Mouse (Mus musculus): ENCODE results near the gene Mfsd12. TPM values are rescaled to one million over a fixed set of nuclear protein-coding genes. Genes with fewer than 3 reads are reported as not detected.

The Mfsd12 gene
- total RNA-seq, 2 experiments from 2014 or later = 2.3 to 2.8 TPM

DNA sequence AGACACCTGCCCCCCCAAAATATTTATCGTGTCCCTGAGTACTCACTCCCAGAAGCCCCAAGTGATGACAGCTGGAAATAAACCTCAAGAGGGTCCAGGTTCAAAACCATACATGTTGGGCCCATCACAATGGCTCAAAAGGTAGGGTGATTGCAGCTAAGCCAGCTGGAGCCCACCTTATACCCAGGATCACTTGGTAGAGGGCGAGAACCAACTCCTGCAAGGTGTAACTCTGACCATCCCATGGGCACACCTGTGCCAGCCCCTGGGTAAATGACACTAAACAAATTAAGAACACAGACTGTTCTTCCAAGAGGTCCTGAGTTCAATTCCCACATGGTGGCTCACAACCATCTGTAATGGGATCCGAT lies 21.9 kb downstream of the Mfsd12 start:
- DNase-seq (ENCODE audit: low spot score) = no peak

DNA sequence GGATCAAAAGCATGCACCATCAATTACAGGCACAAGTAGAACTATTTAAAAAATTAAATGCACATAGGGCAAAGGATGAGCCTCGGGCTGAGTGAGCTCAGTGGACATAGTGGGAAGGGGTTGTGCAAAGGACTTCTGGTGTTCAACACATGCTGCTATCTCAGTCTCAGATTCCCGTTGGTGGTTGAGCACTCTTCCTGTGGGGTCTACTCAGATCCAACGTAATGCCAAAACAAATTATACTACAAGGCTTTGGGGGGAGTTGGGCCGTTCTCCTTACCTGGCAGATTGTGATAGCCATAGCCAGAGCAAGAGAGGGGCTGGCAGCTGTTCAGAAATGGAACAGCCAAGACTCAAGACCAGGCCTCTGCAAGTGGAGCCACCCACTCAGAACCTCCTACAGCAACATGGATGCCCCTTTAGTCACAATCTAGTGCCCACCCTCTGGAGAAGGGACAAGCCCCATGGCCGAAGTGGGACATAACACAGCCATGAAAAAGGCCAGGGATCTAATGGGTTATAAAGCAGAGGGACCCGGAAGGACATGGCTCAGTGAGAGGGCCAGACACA lies 22.6 kb downstream of the Mfsd12 start:
- no peak for DNase-seq (ENCODE audit: low spot score)

DNA sequence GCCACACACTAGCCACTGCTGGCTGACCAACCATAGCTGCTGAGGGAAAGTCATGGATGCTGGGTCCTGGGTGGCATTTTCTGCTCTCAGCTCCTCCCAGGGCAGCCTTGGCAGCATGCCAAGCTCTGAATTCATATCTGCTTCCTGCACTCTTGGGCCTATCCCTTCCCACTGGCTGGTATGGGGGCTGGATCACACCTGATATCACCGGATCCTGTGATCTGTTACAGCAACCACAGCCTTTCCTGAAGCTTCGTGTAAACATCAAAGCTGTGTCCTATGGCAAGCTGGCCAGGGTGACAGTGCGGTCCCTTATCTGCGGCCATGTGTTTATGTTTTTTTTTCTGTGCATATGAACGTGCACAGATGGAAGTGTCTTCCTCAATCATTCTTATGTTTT lies 24.7 kb downstream of the Mfsd12 start:
- no peak for DNase-seq (ENCODE audit: low spot score)

DNA sequence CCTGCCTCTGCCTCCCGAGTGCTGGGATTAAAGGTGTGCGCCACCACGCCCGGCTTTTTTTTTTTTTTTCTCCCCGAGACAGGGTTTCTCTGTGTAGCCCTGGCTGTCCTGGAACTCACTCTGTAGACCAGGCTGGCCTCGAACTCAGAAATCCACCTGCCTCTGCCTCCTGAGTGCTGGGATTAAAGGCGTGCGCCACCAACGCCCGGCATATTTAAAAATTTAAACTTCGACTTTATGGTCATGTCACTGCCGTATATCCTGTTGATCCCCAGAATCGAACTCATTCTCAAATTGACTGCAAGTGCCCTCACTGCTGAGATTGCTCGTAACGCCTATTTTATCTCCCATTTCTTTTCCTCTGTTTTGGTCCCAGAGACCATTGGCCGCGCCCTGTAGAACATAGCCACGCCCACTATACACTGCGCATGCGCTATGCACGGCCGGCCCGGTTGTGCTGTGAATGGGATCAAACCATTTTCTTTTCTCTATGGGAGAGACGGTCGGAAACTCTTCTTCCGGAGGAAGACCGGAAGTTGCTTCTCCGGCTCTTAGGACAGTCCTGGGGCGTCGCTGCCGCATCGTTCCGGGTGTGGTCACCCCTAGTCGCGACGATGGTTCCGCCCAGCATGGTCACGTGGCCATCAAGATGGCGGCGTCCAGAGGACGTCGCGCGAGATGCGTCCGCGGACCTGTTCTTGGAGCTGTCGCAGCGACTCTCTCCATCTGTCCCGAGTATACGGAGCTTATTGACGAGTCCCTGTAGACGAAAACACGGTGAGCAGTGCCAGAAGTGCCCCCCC lies 26.7 kb downstream of the Mfsd12 start, which contains the start of the genes Dohh and Gm48551:
Gene Dohh, plus strand, starts transcription at position 627 of the 803 bp plus-strand sequence.
Gene Gm48551, plus strand, starts transcription at position 665 of the 803 bp plus-strand sequence.
- peak; percentile 99 for DNase-seq (ENCODE audit: low spot score)

DNA sequence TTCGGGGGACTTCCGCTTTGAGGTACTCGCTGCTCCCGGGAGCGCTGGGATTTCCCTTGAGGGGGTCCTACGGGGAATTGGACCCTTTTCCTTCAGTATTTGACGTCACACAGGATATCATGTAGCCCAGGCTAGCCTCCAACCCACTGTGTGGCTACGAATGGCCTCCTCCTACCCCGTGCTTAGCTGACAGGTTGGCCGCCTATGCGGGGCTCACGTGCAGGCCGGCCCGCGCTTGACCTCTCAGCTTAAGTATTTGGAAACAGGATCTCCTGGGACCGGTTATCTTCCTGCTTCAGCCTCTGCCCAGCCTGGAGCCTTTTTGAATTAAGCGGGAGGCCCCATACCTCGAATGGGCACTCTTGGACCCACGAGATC lies 27.3 kb downstream of the Mfsd12 start:
- DNase-seq (ENCODE audit: low spot score) = no peak

DNA sequence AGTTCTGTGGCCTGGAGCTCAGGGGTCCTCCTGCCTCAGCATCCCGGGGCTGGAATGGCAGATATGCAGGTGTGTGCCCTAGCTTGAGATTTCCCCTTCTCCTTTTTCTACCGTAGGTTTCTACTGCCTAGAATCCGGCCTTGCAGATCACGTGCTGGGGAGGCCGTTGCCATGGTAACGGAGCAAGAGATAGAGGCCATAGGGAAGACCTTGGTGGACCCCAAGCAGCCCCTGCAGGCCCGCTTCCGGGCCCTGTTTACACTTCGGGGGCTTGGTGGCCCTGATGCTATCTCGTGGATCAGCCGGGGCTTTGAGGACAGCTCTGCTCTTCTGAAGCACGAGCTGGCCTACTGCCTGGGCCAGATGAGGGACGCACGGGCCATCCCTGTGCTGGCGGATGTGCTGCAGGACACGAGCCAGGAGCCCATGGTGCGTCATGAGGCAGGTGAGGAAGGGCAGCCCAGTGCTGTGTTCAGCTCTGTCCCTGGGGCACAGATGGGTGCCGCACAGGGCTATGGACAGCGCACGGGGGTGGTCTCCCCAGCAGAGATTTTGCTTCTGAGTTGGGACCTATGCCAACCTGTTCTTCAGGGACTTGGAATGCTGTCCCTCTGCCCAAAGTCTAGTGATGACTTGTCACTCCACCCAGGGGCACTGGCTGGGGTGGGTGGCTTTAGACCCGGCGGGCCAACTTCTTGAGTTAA lies 28.5 kb downstream of the Mfsd12 start:
- no peak for DNase-seq (ENCODE audit: low spot score)

DNA sequence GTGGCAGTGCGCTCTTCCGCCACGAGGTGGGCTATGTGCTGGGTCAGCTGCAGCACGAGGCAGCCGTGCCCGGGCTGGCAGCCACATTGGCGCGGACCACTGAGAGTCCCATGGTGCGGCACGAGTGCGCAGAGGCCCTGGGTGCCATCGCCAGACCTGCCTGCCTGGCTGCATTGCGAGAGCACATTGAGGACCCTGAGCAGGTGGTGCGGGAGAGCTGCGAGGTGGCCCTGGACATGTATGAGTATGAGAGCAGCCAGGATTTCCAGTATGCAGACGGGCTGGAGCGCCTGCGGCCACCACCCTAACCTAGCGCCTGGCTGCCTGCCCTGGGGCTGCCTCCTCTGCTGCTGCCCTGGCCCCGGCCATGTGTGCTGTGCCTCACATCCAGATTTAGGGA lies 30.4 kb downstream of the Mfsd12 start:
- no peak for DNase-seq (ENCODE audit: low spot score)

DNA sequence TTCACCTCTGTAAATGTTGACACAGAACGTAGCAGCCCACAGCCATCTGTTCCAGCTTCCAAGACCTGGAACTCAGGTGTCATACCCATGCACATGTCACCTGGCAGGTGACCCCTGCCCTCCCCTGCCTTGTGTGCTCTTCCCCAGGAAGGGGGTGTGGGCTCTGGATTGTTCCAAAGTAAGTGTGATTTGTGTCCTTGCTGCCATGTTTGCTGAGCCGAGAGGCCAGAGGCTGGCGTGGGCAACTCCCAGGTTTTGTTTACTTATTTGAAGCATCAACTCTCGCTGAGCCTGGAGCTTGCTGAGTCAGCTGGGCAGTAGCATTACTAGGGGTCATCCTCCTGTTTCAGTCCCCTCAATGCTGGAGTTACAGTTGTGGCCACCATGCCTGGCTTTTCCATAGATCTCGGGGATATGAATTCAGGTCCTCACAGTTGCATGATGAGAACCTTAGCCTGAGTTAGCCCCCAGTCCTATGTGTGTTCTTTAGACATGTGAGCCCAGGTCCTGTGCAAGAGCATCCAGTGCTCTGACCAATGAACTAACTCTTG lies 31.3 kb downstream of the Mfsd12 start, which contains the start of gene Gm48552:
Gene Gm48552, plus strand, starts transcription at position 501 of the 551 bp plus-strand sequence.
- no peak for DNase-seq (ENCODE audit: low spot score)

DNA sequence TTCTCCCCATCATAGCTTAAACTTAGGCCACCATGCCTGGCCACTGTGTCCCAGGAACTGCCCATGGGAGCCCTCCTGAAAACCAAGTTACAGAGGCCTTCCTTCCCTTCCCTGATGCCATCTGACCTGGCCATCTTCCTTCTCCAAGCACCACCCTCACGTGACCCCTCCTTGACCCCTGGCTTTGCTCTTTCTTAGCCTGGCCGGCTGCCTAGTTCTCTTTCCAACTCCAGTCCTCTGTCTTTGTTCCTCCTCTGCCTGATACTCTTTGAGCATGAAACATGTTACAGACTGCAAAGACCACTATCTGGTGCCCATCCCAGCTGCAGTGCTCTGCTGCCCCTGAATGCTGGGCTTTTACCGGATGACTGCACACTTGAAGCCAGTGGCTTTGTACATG lies 32.1 kb downstream of the Mfsd12 start:
- DNase-seq (ENCODE audit: low spot score) = no peak

DNA sequence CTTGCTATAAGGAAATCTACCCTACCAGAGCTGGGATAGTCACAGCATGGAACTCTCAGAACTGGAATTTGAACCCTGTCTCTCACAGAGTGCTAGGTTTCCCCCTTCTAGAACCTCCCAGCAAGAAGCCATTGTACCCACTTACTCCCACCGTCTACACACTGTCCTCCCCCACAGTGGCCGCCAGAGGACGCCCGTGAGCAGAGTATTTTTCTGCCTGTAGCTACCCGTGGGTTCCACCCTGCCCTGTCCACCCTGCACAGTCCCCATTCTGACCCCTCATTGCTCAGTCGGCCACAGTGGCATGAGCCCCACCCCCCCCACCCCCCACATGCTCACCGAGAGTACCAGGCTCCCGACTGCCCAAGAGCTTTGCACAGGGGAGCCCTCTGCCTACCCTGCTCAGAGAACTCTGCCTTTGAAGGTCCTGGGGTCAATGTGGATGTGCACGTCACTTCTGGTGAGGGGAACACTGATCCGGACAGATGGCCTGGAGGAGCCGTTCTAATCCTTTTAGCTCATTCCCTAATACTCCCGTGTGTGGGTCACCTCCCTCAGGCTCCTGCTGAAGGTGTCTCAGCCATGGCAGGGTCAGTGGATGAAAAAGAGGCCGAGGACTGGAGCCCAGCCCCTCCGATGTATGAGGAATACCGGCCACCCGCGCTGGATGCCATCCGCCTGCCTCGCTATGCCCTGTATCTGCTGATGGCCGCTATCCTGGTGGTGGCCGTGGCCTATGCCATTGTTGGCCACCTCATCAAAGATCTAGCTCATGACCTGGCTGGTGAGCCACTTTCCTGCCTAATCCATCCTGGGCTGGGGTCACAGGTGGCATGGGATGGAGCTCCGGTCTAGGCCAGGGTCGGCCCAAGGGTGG lies 32.7 kb downstream of the Mfsd12 start:
- peak; percentile 76 for DNase-seq (ENCODE audit: low spot score)

DNA sequence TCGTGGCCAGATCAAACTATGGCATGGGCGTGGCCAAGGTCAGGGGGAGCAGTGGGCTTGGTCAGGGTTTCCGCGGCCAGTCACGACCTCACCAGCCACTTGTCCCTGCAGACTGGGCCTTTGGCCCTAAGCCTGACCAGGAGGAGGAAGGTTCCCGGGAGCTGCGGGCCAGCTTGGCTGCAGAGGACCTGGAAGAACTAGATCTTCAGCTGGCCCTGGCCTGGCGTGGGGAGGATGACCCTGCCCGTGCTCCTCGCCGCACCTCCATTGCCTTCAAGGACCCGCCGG lies 33.3 kb downstream of the Mfsd12 start:
- no peak for DNase-seq (ENCODE audit: low spot score)

DNA sequence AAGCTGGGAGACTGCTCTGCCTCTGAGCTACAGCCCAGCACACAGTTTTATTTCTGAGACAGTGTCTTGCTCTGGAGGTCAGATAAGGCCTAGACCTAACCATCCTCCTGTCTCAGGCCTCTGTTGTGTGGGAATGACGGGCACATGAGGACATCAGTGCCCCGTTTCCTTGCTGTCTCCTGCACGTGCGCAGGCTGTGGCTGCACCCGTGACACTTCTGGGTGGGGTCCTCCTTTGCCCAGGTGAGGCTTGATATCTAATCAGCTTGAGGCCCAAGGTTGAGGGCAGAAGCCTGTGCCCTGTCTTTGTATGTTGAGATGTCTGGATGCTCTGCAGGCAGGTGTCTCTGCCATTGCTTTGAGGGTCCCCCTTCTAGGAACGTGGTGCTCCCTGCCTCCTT lies 35.0 kb downstream of the Mfsd12 start:
- DNase-seq (ENCODE audit: low spot score) = no peak

DNA sequence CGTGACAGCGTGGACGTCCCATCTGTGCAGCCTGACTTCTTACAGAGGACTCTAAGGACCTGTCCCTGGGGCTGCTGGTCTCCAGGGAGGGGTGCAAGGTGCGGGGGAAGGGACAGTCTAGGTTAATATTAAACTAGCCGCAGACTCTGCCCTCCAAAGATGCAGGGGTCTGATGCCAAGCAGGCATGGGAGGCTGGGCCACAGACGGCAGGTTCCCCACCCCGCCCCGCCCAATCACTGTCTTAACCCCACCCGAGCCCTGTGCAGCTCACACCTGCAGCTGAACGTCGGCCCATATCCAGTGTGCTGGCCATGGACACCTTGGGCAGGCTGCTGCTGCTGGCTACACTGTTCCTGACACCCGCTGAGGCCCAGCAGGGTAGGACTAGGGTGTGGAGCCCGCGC lies 35.5 kb downstream of the Mfsd12 start, which contains the start of gene Smim24:
Gene Smim24, plus strand, starts transcription at position 271 of the 405 bp plus-strand sequence.
- DNase-seq (ENCODE audit: low spot score) = no peak

DNA sequence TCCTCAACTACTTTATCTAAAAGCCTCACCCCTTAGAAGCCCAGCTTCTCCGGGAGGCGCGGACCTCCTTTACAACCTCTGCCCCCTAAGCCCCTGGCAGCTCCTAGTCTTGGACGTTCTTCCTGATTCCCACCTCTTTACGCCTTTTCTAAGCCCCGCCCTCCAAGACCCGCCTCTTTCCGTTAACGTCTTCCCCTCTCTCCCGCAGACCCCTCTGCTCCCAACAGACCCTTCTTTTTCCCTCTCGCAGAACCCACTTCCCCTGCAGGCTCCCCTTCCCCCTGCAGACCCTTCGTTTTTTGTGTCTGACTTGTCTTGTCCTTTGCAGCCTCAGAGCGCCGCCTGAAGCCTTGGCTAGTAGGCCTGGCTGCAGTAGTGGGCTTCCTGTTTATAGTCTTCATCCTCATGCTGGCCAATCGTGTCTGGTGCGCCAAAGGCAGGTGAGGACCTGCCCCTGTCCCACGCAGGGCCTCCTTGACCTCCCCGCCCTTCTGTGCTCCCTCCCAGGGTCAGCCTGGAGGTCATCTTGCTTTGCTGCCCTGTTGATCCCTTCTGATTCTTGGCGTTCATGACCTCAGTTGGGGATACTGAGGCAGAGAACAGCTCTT lies 36.3 kb downstream of the Mfsd12 start:
- no peak for DNase-seq (ENCODE audit: low spot score)

DNA sequence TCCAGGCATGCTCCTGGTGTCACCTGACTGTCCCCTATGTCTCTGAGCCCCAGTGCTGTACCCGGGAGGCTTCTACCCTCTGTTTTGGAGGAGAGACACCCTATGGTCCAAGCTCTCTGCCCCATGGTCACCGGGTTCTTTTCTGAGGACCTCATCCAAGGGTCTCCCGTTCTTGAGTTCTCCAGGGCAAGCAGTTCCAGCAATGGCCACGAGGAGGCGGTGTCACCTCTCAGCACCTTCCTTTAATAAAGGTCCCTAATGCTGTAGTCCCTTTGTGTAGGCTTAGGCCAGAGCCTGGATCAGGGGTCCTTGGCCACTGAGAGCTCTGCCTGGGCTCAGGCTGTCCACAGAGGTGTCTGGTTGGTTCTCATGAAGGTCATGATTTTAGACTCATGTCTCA lies 37.8 kb downstream of the Mfsd12 start:
- DNase-seq (ENCODE audit: low spot score) = no peak

DNA sequence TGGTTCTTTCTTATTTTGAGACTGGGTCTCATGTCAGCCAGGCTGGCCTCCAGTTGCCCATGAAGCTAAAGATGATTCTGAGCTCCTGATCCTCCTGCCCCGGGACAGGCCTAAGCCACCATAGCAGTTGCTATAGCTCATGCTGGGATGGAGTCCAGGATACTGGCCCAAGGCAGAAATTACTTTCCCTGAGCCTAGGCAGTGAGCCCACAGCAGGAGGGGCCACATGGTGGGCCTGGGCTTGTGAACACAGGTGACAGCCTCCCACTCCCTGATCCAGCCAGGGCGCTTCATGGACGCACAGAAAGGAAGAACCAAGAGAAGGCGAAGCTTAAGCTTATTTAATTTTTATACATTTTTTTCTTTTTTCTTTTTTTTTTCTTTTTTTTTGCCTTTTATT lies 38.6 kb downstream of the Mfsd12 start:
- DNase-seq (ENCODE audit: low spot score) = no peak

DNA sequence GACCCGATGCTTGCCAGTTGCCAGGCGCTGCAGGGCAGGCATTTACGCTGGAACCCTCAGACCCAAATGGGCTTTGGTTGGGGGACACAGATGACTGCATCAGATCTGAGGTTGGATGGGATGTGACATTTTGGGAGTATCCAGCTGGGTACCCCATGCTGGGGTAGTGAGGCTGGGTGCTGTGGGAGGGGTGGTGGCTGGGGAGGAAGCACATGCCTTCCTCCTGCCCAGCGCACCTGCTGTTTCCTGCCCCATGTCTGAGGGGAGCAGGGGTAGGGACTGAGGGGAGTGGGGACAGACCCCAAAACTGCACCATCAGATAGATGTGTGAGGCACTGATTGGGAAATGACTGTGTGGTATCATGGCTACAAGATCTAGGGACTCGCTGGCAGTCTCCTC lies 39.5 kb downstream of the Mfsd12 start:
- DNase-seq (ENCODE audit: low spot score) = no peak

DNA sequence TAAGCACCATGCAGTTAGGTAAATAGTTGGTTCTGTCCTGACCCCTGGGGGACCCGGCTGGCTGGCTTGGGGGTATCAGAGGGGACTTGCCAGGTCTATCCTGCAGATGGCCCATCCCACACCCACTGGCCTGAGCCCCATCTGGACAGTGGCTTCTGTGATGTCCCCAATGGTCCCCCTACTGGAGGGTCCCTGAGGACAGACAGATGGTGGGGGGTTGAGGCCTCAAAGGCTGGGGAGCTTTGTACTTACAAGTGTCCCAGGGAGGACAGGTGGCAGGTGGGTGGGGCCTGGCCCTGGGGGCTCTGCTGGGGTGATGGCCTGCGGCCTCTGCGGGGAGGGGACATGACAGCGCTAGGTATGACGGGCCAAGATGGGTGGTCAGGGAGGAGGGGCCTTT lies 42.0 kb downstream of the Mfsd12 start:
- DNase-seq (ENCODE audit: low spot score) = no peak

DNA sequence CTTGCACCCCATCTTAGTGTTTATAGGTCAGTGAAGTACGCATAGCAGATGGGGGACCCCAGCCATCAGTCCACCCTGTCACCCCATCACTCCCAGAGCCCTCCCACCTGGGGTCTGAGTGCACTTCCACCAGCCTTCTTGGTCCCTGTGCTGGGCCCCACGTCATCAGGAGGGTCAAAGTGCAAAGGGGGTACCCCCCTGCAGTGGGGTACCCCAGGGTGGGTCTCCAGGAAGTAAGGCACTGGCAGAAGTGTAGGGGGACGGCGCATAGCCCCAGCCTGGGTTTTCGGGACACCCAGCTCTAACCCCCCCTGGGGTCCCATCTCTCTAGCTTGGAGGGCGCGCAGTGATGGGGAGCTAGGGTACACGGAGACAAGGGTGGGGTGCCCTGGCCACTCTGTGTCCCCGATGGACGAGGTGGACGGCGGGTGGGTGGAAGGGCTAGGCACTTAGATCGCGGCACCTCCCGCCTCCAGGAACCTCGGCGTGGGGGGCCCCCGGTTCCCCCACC lies 42.6 kb downstream of the Mfsd12 start:
- DNase-seq (ENCODE audit: low spot score) = no peak

DNA sequence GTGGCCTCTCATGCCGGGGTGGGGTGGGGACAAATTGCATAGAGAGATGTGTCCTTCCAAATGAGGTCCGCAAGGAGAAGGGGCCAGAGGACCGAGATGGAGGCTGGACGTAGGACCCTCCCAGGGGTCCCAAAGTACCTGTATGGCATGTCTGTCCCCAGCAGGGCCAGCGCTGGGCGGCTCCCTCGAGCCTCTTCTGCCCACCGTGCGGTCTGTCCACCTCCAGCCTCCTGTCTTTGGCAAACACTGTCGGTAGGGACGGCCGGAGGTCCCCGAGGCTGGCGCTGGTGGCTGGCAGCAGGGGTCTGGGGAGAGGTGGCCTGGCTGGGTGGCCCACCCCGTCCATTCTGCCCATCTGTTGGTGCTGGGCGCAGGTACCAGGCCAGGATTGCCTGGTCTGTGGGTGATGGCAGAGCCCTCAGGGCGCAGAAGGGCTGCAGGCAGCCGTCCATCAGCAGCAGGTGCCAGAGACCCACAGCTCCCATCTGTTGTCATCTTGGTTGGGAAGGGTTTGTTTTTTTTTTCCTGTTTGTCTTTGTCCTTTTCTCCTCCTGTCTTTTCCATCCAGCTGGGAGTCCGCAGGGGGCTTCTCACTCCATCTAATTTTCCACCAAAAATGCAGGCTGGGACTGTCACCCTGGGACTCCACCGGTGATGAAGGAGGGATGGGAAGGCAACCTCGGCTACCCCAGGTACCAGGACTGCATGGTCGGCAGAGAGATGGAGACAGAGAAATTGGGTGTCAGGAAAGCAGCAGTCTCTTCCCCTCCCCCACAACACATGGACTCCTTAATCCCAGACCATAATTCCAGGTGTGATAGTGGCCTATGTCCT lies 43.3 kb downstream of the Mfsd12 start:
- DNase-seq (ENCODE audit: low spot score) = no peak
